Comparison of ENCODE assay signal across 8 mouse cellular contexts in the genomic region with DNA sequence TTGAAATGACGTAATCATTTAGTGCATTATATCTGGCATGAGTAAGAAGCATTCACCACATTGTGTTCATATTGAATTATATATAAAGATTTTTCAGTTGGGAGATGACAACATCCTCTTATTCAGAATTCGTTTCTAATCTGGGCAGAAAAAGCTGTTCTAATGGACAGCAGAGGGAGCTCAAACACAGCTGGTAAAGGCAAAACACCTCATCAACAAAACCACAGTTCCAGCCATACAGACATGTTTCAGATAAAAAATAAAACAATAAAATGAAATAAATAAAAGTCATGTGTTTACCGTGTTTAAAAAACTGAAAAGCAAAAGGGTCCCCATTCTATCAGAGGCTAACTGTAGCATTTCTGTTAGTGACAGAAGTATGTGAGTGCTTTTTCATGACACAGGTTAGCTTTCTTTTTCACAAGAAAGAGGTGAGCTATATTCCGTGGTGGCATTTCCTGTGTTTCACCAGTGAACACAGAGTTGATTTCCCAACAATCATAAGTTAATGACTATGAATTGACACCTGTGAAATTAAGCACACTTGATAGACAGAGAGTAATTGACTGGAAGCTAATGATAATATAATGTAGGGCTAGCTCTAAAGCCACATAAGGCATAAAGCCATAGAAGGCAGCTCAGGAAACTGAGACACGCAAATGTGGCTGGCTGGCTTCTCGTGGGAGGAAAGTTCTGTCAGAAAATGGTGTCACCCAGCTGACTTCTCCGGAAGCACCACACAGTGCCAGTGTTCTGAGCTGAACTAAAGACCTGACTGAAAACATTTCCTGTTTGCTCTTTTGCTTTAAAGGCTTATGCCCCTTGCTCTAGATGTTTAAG.
DNase-seq lines count a peak whose midpoint lies in the region; ATAC-seq lines count a peak whose summit lies in the region.

No protein-coding gene starts in this region.

- 0 out of 2 replicates have a peak, but pooled peaks cover 7% of the 10 kb centered on the region for H3K36me3 ChIP-seq in hindbrain, embryonic 13.5 days

- H3K4me3 ChIP-seq in hindbrain, embryonic 13.5 days = no peak overlapping the region

- WGBS in hindbrain, embryonic 13.5 days = 52% methylated on average over 7 of the region's 7 CpGs

- no peaks in the 10 kb centered on the region for H3K27me3 ChIP-seq in hindbrain, embryonic 13.5 days

- no peak overlapping the region for H3K9ac ChIP-seq in hindbrain, embryonic 13.5 days

- H3K4me1 ChIP-seq in hindbrain, embryonic 13.5 days (replicated peaks) = no peaks in the 10 kb centered on the region

- H3K9me3 ChIP-seq in hindbrain, embryonic 13.5 days = no peaks in the 10 kb centered on the region

- peak; percentile 62 for DNase-seq in embryo, embryonic 10 days (ENCODE audit: low spot score)
- no peak for DNase-seq in embryo, embryonic 9.5 days (ENCODE audit: extremely low spot score)
- DNase-seq in right cerebral cortex, adult 18-20 months = peak; percentile 21
- no peak for DNase-seq in right cerebral cortex, postnatal 14 days
- peak; percentile 58 for DNase-seq in naive thymus-derived CD4-positive, alpha-beta T cell, adult 2 months (ENCODE audit: low read depth)
- no peak for DNase-seq in heart, adult 8-10 months (ENCODE audit: low spot score)
- DNase-seq in gastrocnemius, postnatal 14 days = no peak

- ATAC-seq in hindbrain, embryonic 13.5 days (ENCODE audit: low FRiP score) = no peak

- H3K27ac ChIP-seq in hindbrain, embryonic 13.5 days = 0 out of 2 replicates have a peak overlapping the region, but pooled peaks have one; percentile 19

- intact Hi-C loops in gastrocnemius, postnatal 14 days (cut with DNase I; ENCODE audit: low total_unique reads) = no loop called here

- H3K4me2 ChIP-seq in hindbrain, embryonic 13.5 days = no peak overlapping the region

Comparison
In these comparisons a context has a peak if more than half of its experiments do, and no peak if none do; other contexts are left out.
1. DNase-seq: peak in embryo, embryonic 10 days (single experiment), right cerebral cortex, adult 18-20 months (single experiment) and naive thymus-derived CD4-positive, alpha-beta T cell, adult 2 months (single experiment); none in embryo, embryonic 9.5 days (single experiment), right cerebral cortex, postnatal 14 days (single experiment), heart, adult 8-10 months (single experiment) and gastrocnemius, postnatal 14 days (single experiment).